Mouse (Mus musculus) embryonic fibroblast, embryonic 13.5 days (primary cell): ENCODE measurements around the gene Nmnat2.

Source experiments
- CTCF ChIP-seq: IDR thresholded peaks from 2 replicates; pipeline ENCODE4 v1.5.1; 2011; ENCODE audit warnings: mild to moderate bottlenecking, control low read depth, low read length, moderate library complexity, borderline replicate concordance; ENCODE audit not compliant: insufficient read depth
- POLR2A ChIP-seq: IDR thresholded peaks from 2 replicates; pipeline ENCODE4 v1.6.1; 2011; ENCODE audit warnings: low read depth, mild to moderate bottlenecking, control low read depth, low read length, moderate library complexity

- TF ChIP-seq POLR2A = no peak
- TF ChIP-seq CTCF = no peak
Observed at GRCm38 (mm10) chr1:153023018-153023417, 68.2 kb downstream of the Nmnat2 start.
